In the genomic region with DNA sequence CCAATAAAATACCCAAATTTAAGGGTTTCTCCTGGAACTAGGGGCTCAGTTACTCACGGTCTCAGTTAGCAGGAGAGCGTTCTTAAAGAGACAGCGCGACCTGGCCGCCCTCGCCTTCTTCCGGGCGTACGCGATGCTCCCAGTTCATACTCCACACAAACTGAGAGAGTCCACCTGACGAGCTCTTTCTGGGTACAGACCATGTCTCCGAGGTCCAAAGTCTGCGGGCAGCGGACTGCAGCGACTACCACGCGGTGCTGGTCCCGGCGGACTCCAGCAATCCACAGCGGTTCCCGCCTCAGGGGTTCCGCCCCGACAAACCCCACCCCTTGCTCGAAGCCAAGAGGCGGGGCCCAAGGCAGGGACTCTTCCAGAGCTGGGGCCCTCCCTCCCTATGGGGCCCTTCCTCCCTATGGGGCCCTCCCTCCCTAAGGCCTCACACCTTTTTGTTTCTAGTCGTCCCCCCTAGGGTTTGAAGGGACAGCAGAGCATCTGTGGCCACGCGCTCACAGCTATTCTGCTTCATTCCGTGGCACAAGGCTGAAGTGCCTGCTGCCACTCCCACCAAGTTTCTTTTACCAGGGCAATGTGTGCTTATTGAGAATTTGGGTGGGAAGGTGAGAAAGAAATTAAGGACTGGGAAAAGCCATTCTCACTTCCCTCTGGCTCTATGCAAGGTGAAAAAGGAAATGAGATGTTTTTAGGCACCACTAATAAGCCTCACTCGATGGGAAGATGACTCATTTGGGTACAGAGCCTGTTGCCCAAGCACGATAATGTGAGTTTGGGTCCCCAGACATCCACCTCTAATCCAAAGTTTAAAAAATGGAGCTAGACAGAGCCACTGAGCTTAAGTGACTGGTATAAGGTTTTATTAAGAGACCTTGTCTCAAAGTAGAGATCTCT, we compare ENCODE assay signal across 1 mouse cellular context.
TF ChIP-seq lines count a peak whose summit lies in the region.

A gene (minus strand): TSS at position 285 of the 906 bp plus-strand sequence.

TF ChIP-seq in CH12.LX, 34 proteins besides CTCF, POLR2A, EP300 and RAD21 (continued from another document):
- TF ChIP-seq MEF2A (IDR thresholded peaks at IDR 0.05; ENCODE audit: borderline replicate concordance, low read depth, low read length) (peak; percentile 63; the same call in 1 of the 2 replicates), MYC (IDR thresholded peaks at IDR 0.05; ENCODE audit: low read depth, low read length) (peak; percentile 31; the same call in 1 of the 2 replicates), PAX5 (IDR thresholded peaks at IDR 0.05; ENCODE audit: low read length) (no peak), RCOR1 (conservative IDR thresholded peaks at IDR 0.05; ENCODE audit: low read depth, low read length) (peak; percentile 82; the same call in 1 of the 2 replicates), MAFK (IDR thresholded peaks at IDR 0.05; ENCODE audit: insufficient replicate concordance, low read length) (no peak), MXI1 (IDR thresholded peaks at IDR 0.05; ENCODE audit: low read depth, low read length) (peak; percentile 90), ELF1 (IDR thresholded peaks at IDR 0.05; ENCODE audit: low read depth, low read length) (peak; percentile 59; the same call in 1 of the 2 replicates), TCF12 (IDR thresholded peaks at IDR 0.05; ENCODE audit: low read depth, low read length) (peak; percentile 39), JUN (IDR thresholded peaks at IDR 0.05; ENCODE audit: insufficient read depth, low read depth, low read length) (peak; percentile 74), SIN3A (IDR thresholded peaks at IDR 0.05; ENCODE audit: low read length) (peak; percentile 88), IRF4 (IDR thresholded peaks at IDR 0.05; ENCODE audit: low read depth, low read length) (peak; percentile 90), ZMIZ1 (IDR thresholded peaks at IDR 0.05; ENCODE audit: low read depth, low read length) (no peak; the same call in 1 of the 2 replicates), KAT2A (IDR thresholded peaks at IDR 0.05; ENCODE audit: insufficient replicate concordance, low read length) (no peak), JUND (conservative IDR thresholded peaks at IDR 0.05; ENCODE audit: low read depth, low read length) (peak; percentile 81)
